Mouse (Mus musculus) bone marrow, adult 2 months (tissue): ENCODE measurements around the gene Slamf9.

Experiments used
- CTCF ChIP-seq: fragments of 200-500 bp; IDR thresholded peaks from 2 replicates; pipeline ENCODE4 v1.5.1; 2011; ENCODE audit warnings: low read length, control low read depth; ENCODE audit not compliant: control insufficient read depth, insufficient read depth
- POLR2A ChIP-seq: fragments of 200-500 bp; IDR thresholded peaks from 2 replicates; pipeline ENCODE4 v1.6.1; 2011; ENCODE audit warnings: low read depth, mild to moderate bottlenecking, control low read depth, low read length, borderline replicate concordance; ENCODE audit not compliant: control insufficient read depth

- TF ChIP-seq CTCF, result no peak
- TF ChIP-seq POLR2A, result no peak
These were observed 14.6 kb downstream of the Slamf9 start for GRCm38 (mm10) chr1:172489585-172490250.
